Mouse (Mus musculus) fat pad, adult 2 months (tissue): ENCODE measurements around the gene Dph3.
A peak's percentile ranks its signal among the peaks of the same experiment; 100 is the strongest.
"Not testable (repeated sequence)": the region's sequence is repeated elsewhere in the genome, so short reads cannot be mapped to it uniquely, and the experiment has no call there.

Source experiments
- DNase-seq: peaks from one replicate; pipeline ENCODE4 v3.0.0-alpha.2; 2011; ENCODE audit warnings: low read depth, low spot score; ENCODE audit errors: extremely low read depth

Gene Dph3

DNA sequence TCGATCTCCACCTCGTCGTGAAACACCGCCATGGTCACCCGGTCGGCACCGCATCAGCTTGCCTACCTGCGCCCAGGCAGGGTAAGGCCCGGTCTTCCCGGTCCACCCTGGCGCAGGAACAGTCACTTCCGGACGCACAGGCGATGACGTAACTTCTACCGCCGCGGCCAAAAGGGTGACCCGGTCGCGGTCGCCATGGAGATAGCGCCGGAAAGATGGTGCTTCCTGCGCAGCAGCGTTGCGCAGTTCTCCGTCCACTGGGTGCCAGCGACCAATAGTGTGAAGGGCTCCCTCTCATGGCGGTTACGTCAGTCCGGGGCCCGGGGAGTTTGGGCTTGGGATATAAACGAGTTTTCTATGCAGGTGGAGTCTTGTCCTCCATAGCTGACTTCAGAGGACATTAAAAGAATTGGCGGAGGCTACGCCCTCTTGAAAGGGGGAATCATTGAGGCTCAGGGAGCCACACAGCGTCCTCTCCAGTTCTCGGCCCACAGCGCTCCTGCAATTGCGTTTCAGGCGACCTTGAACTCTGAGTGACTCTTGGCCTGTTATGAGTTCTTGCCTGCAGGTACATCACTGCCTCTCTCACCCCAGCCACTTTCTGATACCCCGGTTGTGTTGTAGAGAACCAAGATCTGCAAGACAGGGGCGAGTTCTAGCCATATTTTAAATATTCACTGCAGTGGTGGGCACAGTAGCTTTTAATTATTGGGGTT, at the start of gene Dph3:
TSS of gene Dph3 (minus strand) at position 244 of the 716 bp plus-strand sequence.
- DNase-seq: peak; percentile 68

DNA sequence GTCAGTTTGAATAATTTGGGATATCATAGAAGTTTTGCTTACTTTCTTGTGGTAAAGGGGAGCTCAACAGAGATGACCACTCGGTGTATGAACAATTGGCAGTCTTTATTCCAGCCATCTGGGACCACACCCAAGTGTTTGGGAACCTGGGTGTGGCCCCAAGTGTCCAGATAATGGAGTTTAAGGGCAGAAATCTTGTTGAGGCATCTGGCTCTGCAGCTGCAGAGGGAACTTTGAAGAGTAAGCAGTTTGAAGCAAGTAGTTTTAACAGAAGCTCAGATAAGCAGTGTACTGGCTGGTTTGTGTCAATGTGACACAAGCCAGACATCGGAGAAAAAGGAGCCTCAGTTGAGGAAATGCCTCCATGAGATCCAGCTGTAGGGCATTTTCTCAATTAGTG, 48.8 kb upstream of the Dph3 start:
- DNase-seq: no peak

DNA sequence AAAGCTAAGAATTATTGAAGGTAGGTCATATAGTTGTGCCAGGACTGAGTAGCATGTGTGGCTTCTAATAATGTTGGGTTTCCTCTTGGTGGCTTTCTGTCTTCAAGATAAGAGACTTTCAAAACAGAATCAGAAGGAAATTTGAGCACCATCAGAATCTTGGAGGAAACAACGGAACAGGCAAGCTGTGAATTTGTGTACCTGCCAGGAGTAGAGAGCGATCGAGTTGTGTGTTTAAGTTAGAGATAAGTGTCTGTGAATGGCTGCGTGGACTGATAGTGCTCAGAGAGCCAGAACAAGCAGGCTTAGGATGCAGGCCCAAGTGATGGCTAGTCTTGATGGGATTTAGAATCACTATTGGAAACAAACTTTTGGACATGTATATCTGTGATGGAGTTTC, 46.3 kb upstream of the Dph3 start:
- DNase-seq: no peak

DNA sequence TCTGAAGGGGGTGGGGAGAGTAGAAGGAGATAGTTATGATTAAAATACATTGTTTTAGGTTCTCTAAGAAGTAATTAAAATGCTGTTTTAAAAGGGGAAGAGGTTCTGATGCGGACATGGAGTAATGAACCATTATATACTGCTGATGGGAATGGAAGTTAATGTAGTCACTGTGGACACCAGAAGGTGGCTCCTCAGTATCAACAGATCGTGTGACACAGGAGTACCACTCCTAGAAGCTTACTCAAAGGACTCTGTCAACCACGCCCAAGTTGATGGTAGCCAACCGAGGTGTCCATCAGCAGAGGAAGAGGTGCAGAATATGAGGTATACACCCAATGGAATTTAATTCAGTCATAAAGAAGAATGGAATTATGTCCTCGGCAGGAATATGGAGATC, 42.9 kb upstream of the Dph3 start:
- no peak for DNase-seq

DNA sequence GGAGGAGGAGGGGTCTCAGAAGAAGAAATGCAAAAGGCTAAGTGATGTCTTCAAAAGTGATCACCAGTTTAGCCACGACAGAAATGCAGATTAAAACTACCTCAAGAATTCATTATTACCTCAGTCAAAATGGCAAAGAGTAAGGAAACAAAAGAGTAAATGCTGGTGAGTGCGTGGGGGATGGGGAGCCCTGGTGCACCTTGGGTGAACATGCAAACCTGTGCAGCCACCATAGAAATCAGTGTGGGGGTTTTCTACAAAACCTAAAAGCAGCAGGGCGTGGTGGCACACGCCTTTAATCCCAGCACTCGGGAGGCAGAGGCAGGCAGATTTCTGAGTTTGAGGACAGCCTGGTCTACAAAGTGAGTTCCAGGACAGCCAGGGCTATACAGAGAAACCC, 39.7 kb upstream of the Dph3 start:
- DNase-seq: not testable (repeated sequence)

DNA sequence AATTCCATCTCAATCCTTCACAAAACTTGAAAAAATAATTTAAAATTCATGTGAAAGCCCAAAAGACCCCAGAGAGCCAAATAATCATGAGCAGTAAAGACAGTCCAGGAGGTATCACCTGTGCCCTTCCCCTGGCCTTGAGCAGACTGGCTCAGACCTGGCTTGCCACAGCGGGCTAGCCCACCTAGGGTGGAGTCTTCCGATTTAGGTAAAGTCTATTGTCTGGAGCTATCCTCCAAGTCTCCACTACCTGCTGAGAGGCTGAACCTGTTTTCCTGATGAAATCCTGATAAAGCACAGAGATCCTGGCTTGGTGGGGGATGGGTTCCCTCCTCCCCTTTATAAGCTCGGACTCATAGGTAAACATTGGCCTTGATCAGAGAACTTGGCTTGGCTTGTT, 38.7 kb upstream of the Dph3 start:
- DNase-seq: no peak

DNA sequence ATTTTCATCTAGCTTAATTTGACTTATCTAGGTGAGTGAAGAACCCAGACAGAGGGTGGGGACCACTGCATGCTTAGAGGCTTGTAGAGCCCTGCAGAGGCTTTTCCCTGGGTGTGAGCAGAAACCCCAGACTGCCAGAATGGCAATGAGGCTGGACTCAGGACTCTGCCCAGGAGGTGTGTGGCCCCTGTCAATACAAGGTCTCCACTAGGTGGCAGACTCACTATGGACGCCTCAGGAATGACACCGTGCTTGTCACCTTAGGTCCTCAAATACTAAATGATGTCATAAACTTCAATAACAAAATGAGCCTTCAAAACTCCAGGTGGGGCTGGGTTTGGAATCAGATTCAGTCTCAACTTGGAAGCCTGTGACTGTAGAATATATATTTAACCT, 36.4 kb upstream of the Dph3 start:
- no peak for DNase-seq

DNA sequence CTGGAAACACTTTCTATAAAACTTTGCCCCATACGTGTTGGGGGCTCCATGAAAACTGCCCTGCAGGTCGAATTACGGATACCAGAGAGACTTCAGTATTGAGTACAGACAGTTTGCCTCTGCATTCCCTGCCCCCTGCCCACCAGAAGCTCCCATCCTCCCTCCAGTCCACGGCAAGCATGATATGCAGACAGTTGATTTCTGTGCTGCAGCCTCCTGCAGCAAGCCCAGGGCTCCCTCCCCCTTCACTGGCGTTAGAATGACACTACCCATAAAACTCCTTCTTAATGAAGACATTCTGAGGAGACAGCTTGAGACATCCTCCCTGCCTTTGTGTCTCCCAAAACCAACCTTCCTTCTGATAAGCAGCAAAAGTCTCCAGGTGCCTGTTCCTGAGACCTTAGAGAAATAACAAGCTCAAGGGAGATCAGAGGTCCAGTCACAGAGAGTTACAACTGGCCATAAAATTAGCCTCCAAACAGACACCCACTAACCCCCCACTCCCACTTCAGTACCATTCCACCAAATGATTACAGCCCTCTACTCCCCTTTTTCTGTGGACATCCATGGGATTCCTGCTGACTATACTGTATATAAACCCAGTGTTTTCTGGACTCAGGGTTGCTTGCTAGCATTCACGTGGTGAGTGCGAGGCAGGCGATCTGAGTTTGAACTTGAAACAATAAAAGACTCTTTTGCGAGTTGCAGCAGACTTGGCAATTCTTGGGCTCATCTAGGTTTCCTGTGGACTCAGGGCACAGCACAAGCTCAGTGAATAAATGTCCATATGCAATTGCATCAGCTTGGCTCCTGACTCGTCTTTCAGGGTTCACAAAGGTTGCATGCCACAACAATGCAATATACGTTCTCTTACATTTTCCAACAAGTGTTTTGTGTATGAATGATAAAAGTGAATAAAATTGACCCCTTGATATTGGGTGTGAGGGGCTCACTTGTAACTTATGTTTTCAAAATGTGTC, 35.7 kb upstream of the Dph3 start:
- peak; percentile 10 for DNase-seq

DNA sequence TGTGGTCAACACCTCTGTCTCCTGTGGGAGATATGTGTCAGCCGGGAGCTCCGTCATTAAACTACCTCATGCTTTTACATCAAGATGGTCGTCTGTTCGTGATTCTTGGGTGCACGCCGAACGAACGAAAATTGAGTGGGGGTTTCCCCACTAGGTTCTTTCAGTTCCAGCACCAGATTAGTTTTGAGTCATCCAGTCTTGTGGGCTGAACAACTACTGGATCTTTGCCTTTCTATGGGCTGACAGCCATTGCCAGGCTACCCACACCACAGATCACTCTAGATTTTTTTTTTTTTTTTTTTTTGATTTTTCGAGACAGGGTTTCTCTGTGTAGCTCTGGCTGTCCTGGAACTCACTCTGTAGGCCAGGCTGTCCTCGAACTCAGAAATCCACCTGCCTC, 26.6 kb upstream of the Dph3 start:
- not testable (repeated sequence) for DNase-seq

DNA sequence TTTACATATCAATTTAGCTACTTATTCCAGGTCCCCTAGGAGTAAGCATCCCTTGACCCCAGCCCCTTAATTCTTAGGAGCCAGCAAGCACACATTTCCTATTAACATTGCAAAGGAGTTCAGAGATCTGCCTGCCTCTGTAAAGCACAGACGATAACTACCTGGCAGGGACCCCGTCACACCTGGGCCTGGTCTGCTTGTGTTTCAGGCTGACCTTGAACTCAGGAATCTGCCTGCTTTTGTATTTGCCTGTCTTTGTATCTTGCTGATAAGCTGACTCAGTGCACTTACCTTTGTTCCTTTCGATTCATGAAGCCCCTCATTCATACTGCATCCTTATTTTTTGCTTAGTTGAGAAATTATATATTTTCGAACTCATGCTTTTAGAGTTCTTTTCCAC, 21.4 kb upstream of the Dph3 start:
- no peak for DNase-seq

DNA sequence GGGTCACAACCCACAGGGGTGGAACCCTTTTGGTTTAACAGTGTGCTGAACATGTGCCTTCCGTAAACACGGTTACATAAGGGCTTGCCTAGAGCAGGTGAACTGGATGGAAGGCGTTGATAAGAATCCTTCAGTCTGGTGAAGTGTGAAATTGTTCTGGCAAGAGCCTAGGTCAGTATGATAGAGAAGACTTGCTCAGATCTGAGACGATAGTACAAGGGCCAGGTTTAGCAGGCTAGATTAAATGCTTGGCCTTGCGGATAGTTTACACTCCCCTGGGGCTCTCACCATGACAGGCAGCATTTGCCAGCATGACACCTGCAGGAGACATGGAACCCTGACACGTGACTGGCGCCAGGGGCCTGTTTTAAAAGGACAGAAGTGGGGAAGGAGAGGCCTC, 20.1 kb upstream of the Dph3 start:
- no peak for DNase-seq

DNA sequence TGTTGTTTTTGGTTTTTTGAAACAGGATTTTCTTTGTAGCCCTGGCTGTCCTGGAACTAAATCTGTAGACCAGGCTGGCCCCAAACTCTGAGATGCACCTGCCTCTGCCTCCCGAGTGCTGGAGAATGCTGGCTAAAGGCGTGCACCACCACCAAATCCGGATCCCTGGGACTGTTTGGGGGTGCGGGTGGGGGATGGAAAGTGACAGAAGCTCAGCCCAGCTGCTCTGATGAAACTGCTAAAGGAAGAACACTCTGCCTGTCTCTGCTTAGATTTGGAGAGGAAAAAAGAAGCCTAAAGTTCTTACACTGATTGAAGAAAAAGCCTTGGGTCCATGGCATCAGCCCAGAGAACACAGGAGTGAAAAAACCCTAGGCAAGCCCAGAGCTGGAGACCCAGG, 18.0 kb upstream of the Dph3 start:
- DNase-seq: no peak

DNA sequence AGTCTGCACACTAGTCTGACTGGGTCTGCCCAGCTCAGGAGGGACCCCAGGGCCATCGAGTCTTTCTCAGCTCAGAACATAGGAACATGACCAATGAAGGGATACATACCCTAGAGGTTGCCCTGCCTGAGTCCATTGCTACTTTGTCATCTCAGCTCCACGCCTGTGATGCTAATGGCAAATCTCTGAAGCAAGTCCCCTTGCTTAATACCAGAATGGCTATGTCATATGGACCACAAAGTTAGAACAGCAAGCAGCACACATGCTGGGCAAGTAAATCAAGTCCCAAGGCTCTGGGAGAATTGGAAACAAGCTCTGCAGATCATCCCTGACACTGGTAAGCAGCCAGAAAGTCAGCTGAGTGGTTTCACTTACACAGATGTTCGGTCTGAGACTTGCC, 13.4 kb upstream of the Dph3 start:
- no peak for DNase-seq

DNA sequence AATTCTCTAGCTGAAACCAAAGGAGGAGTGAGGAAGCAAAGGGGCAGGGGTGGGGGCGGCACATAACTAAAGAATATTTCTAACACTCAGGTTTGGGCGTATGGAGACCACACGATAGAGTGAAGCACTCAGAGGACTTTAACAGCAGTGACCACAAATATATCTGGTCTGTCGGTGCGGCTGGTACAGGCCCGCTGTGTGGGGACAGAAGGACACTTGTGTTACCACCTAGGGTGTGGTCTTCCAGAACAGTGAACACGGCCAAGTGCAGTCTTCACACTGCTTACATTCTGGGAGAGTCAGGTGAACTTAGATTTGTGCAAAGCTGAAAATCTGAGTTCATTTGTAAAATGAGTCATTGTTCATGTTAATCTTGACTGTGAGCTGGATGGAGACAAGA, 12.2 kb upstream of the Dph3 start:
- no peak for DNase-seq

DNA sequence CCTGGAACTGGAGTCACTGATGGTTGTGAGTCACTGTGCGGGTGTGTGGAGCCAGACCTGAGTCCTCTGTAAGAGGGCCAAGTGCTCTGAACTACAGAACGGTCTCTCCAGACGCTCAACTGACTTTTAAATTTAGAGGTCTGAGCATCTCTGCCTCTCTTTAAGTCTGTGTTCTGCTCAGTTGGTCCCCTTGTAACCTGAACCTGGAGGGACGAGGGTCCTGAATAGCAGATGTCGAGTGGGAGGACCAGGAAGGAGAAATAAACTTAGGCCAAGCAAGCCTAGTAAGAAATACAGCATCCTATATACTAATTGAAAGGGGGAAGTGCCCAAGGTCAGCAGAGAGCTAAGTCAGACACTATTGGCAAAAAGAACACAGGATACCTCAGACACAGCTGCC, 11.2 kb upstream of the Dph3 start:
- no peak for DNase-seq

DNA sequence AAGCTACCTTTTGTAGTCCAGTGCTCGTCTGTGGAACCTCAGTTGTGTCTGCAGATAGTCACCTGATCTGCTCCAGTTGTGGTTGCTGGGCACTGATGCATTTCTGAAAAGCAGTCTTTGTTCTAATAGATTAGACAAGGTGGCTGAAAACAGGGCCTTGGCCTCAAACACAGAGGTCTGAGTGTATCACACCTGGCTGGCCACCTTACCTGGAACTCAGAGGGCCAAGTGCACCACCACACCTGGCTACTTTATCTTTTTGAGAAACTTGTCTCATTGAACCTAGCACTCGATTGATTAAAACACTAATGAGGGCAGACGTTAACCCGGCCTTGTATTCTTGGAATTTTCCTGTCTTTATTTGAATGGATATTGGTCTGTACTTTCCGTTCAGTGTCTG, 10.1 kb upstream of the Dph3 start:
- DNase-seq: no peak

DNA sequence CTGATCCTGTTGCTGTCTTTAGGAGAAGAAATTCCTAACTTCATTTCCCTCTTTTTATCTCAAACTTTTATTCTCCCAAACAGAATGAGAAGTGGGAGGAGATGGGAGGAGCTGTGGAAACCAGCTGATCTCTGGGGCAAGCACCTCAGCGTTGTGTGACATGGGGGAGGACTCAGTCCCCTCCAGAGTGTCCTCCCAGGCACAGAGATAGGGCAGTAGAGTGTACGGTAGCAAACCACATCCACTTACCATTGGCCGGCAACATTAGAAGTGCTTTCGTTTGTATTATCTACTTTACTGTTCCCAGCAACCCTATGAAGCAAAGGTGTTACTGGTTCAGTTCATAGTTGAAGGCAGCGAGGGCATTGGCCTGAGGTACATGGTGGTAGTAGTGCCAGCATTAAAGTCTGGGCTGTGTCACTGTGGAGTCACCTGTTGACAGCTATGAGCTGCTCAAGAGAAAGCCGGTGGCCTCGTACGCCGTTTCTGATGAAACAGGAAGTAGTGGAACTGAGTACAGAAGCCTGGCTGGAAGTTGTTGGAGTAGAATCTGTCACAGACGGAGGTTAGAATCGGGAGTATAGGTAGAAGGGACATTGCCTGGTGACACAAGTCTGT, 8.1 kb upstream of the Dph3 start:
- no peak for DNase-seq

DNA sequence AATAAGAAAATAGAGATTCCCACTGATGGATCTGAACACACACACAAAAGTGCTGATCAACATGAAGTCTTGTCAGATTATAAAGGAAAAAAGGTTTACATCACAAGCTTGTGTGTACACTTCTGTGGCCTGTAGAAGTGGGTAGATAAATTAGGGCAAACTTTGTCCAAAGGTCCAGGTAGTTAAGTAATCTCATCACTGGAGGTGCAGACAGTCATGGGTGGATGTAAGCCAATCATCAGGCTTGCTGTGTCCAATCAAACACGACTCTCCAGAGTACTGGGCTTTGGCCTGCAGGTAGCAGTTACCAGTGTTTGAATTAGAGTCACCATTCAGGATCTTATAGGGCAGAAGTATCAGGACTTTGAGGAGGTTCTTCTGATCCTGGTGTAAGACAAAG, 7.5 kb upstream of the Dph3 start:
- DNase-seq: no peak

DNA sequence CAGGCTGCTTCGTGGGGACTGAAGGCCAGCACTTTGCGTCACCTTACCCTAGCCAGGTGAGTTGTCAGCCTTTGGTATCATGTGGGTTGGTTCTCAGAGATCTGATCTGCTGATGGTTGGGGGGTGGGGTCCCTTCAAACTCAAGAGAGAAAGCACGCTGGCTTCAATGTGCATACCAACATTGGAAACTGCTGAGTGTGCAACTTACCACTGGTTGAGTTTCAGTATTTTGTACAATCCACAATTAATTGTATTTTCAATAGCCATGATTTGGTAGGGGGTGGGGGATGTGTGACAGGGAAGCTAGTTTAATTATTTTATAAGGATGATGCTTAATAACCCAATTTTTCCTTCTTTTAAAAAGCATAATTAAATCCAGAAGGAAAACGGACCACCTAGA, 6.2 kb upstream of the Dph3 start:
- no peak for DNase-seq

DNA sequence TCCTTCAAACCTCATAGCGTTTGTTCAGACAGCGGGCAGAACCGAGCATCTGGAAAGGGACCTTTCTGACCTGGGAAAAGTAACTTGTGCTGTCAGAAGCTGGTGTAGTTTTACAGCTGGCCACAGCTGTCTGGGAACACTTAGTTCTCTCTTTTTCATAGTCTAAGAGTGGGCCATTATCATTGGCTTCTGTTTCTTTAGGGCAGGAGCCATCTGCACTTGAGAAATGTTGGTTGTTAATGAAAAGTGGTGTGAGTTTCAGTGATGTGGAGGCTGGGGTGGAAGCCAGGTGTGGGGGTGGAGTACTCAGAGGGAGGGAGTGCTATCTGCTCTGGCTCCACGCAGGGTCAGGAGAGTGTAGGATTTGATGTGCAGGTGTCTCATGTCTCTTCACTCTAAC, 5.6 kb upstream of the Dph3 start:
- no peak for DNase-seq

DNA sequence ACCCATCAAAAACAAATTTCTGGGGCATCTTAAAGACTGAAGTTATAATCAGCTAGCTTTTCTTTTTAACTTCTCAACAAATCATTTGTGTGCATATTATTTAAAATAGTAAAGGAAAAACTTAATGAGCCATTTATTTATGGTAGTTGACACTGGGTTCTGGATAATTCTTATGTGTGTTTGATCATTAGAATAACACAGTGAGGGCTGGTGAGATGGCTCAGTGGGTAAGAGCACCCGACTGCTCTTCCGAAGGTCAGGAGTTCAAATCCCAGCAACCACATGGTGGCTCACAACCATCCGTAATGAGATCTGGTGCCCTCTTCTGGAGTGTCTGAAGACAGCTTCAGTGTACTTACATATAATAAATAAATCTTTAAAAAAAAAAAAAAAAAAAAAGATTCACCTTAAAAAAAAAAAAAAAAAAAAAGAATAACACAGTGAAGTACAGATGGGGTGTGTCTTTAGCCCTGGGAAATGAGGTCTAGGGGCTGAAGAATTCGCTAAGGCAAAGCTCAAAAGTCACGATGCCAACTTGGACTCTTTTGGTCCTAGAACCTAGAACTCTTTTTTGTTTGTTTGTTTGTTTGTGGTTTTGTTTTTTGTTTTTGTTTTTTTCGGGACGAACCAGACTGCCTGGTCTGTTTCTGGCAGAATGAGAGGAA, 2.2 kb upstream of the Dph3 start:
- not testable (repeated sequence) for DNase-seq
